Mouse (Mus musculus) cerebellum, adult 2 months (tissue): ENCODE data around the gene Arhgap45.

Experiments used
- CTCF ChIP-seq: fragments of 200-500 bp; IDR thresholded peaks from 2 replicates; pipeline ENCODE4 v1.5.1; 2011; ENCODE audit warnings: low read depth, mild to moderate bottlenecking, control low read depth, low read length, moderate library complexity, borderline replicate concordance; ENCODE audit not compliant: insufficient read depth
- POLR2A ChIP-seq: fragments of 200-500 bp; IDR thresholded peaks from 2 replicates; pipeline ENCODE4 v1.6.1; 2011; ENCODE audit warnings: low read length, control low read depth, borderline replicate concordance; ENCODE audit not compliant: insufficient read depth

GRCm38 (mm10) chr10:80045766-80046165 lies 29.3 kb downstream of the Arhgap45 start:
- TF ChIP-seq POLR2A: no peak
- no peak for TF ChIP-seq CTCF
